Mouse (Mus musculus): Measurements from ENCODE around the gene Grik1.

- TF ChIP-seq CTCF (IDR thresholded peaks at IDR 0.05; ENCODE audit: extremely low read depth, insufficient read depth, low read length) (no peak), POLR2A (IDR thresholded peaks at IDR 0.05; ENCODE audit: extremely low read depth, insufficient read depth, low read length) (no peak)
Observed at GRCm38 (mm10) chr16:87902049-87902448, 388.0 kb downstream of the Grik1 start.

Measured in cortical plate, adult 2 months (tissue).